Mouse (Mus musculus) MEL (cell line): ENCODE measurements around the gene Robo1. TPM values are rescaled to one million over a fixed set of nuclear protein-coding genes. Genes with fewer than 3 reads are reported as not detected.

Experiments
- DNase-seq: peaks from one replicate; pipeline ENCODE4 v3.0.0; 2011; ENCODE audit warnings: low read depth, low spot score
- H3K27ac ChIP-seq: 2 replicates; pipeline ENCODE4 v1.5.1; 2012; ENCODE audit warnings: low read depth, mild to moderate bottlenecking, control low read depth, low read length, moderate library complexity; ENCODE audit not compliant: control insufficient read depth
- H3K27me3 ChIP-seq, 2 experiments: fragments of 150-350 bp in 1 of 2; sonication (generic) in 1 of 2; 2 replicates each; pipeline ENCODE4 v1.6.1; 2012; ENCODE audit warnings: low read length in 2 of 2, mild to moderate bottlenecking in 2 of 2, improper control_type of control experiment in 1 of 2, moderate library complexity in 1 of 2; ENCODE audit not compliant: insufficient read depth in 2 of 2, control insufficient read depth in 1 of 2
- H3K36me3 ChIP-seq, 2 experiments: 2 replicates each; pipeline ENCODE4 v1.6.1; 2012 to 2014; ENCODE audit warnings: low read length in 2 of 2, improper control_type of control experiment in 1 of 2, inconsistent platforms in 1 of 2, mild to moderate bottlenecking in 1 of 2; ENCODE audit not compliant: insufficient read depth in 2 of 2, control insufficient read depth in 1 of 2
- H3K4me1 ChIP-seq, 2 experiments: fragments of 150-350 bp in 1 of 2; sonication (generic) in 1 of 2; 2 replicates each; pipeline ENCODE4 v1.6.1; 2012; ENCODE audit warnings: low read length in 2 of 2, improper control_type of control experiment in 1 of 2, mild to moderate bottlenecking in 1 of 2; ENCODE audit not compliant: insufficient read depth in 2 of 2, control insufficient read depth in 1 of 2
- H3K4me3 ChIP-seq, 2 experiments: fragments of 150-350 bp in 1 of 2; sonication (generic) in 1 of 2; 2 replicates each; pipeline ENCODE4 v1.5.1; 2012; ENCODE audit warnings: low read depth in 2 of 2, low read length in 2 of 2, mild to moderate bottlenecking in 2 of 2, moderate library complexity in 2 of 2, control low read depth in 1 of 2, improper control_type of control experiment in 1 of 2; ENCODE audit not compliant: control insufficient read depth in 1 of 2, insufficient read depth in 1 of 2
- H3K79me2 ChIP-seq: 2 replicates; pipeline ENCODE4 v1.6.1; 2012; ENCODE audit warnings: mild to moderate bottlenecking, low read length, moderate library complexity; ENCODE audit not compliant: control insufficient read depth, poor library complexity, insufficient read depth
- H3K9ac ChIP-seq: 2 replicates; pipeline ENCODE4 v1.6.1; 2012; ENCODE audit warnings: low read depth, mild to moderate bottlenecking, control low read depth, low read length, moderate library complexity; ENCODE audit not compliant: control insufficient read depth, poor library complexity, severe bottlenecking
- H3K9me3 ChIP-seq: fragments of 150-350 bp; sonication (generic); replicated peaks from 2 replicates; pipeline ENCODE4 v1.6.1; 2012; ENCODE audit warnings: mild to moderate bottlenecking, low read length, improper control_type of control experiment, moderate library complexity; ENCODE audit not compliant: insufficient read depth
- CHD2 ChIP-seq: IDR thresholded peaks from 2 replicates; pipeline ENCODE4 v1.6.1; 2011; ENCODE audit warnings: low read length, improper control_type of control experiment
- CTCF ChIP-seq, 3 experiments: IDR thresholded peaks in 2 of 3; conservative IDR thresholded peaks in 1 of 3; 2 replicates each; pipeline ENCODE4 v1.5.1; 2011 to 2012; ENCODE audit warnings: low read length in 3 of 3, low read depth in 2 of 3, mild to moderate bottlenecking in 2 of 3, improper control_type of control experiment in 1 of 3, inconsistent platforms in 1 of 3, mixed read lengths in 1 of 3, moderate library complexity in 1 of 3; ENCODE audit not compliant: control insufficient read depth in 1 of 3, insufficient read depth in 1 of 3, poor library complexity in 1 of 3, severe bottlenecking in 1 of 3
- E2F4 ChIP-seq: IDR thresholded peaks from 2 replicates; pipeline ENCODE4 v1.6.1; 2011; ENCODE audit warnings: low read depth, low read length, improper control_type of control experiment, borderline replicate concordance
- ELF1 ChIP-seq: IDR thresholded peaks from 2 replicates; pipeline ENCODE4 v1.6.1; 2014; ENCODE audit warnings: low read depth, mild to moderate bottlenecking, inconsistent platforms, low read length, improper control_type of control experiment, moderate library complexity
- KAT2A ChIP-seq: conservative IDR thresholded peaks from 2 replicates; pipeline ENCODE4 v1.6.1; 2012; ENCODE audit warnings: low read depth, low read length, improper control_type of control experiment, inconsistent platforms
- MAFK ChIP-seq: IDR thresholded peaks from 2 replicates; pipeline ENCODE4 v1.6.1; 2011; ENCODE audit warnings: low read depth, mild to moderate bottlenecking, low read length, improper control_type of control experiment, borderline replicate concordance
- MEF2A ChIP-seq: IDR thresholded peaks from 2 replicates; pipeline ENCODE4 v1.6.1; 2014; ENCODE audit warnings: low read depth, mild to moderate bottlenecking, inconsistent platforms, low read length, improper control_type of control experiment; ENCODE audit not compliant: poor library complexity, insufficient replicate concordance, severe bottlenecking; ENCODE audit errors: extremely low read depth
- MYB ChIP-seq: IDR thresholded peaks from 2 replicates; pipeline ENCODE4 v1.6.1; 2011; ENCODE audit warnings: mild to moderate bottlenecking, low read depth, low read length, improper control_type of control experiment
- MYC ChIP-seq: IDR thresholded peaks from 2 replicates; pipeline ENCODE4 v1.6.1; 2011; ENCODE audit warnings: low read depth, mild to moderate bottlenecking, low read length, improper control_type of control experiment, moderate library complexity
- NRF1 ChIP-seq: IDR thresholded peaks from 2 replicates; pipeline ENCODE4 v1.6.1; 2014; ENCODE audit warnings: low read depth, mild to moderate bottlenecking, inconsistent platforms, low read length, improper control_type of control experiment, moderate library complexity; ENCODE audit not compliant: poor library complexity, insufficient read depth, severe bottlenecking
- POLR2AphosphoS5 ChIP-seq: IDR thresholded peaks from 2 replicates; pipeline ENCODE4 v1.6.1; 2012; ENCODE audit warnings: low read depth, borderline replicate concordance, mild to moderate bottlenecking, inconsistent platforms, low read length, moderate library complexity, mixed read lengths
- RCOR1 ChIP-seq: IDR thresholded peaks from 2 replicates; pipeline ENCODE4 v1.6.1; 2012; ENCODE audit warnings: low read depth, mild to moderate bottlenecking, inconsistent platforms, low read length, improper control_type of control experiment
- SMC3 ChIP-seq: IDR thresholded peaks from 2 replicates; pipeline ENCODE4 v1.6.1; 2011; ENCODE audit warnings: low read depth, low read length, improper control_type of control experiment
- USF2 ChIP-seq, 2 experiments: IDR thresholded peaks; 2 replicates each; pipeline ENCODE4 v1.6.1; 2011 to 2012; ENCODE audit warnings: improper control_type of control experiment in 2 of 2, low read length in 2 of 2, borderline replicate concordance in 1 of 2, inconsistent platforms in 1 of 2, low read depth in 1 of 2, mild to moderate bottlenecking in 1 of 2; ENCODE audit not compliant: insufficient read depth in 1 of 2
- ZKSCAN1 ChIP-seq: IDR thresholded peaks from 2 replicates; pipeline ENCODE4 v1.6.1; 2012; ENCODE audit warnings: low read depth, mild to moderate bottlenecking, inconsistent platforms, low read length, improper control_type of control experiment, moderate library complexity
- polyA plus RNA-seq, 2 experiments: library from polyadenylated mRNA; stranded (reverse) in 1 of 2; unstranded in 1 of 2; fragments of >175 nt in 1 of 2; fragments of >200 nt in 1 of 2; gene quantifications; 2 replicates each; pipeline versions ENCODE4 v1.2.1 to v1.2.4; 2012; ENCODE audit warnings: low replicate concordance in 2 of 2, low read depth in 1 of 2; ENCODE audit not compliant: insufficient read length in 2 of 2, insufficient read depth in 1 of 2, missing spikeins in 1 of 2
- total RNA-seq: library from RNA; depleted of rRNA; stranded (reverse); fragments of 300-350 nt; gene quantifications from 2 replicates; pipeline ENCODE4 v1.2.3, GENCODE M21; 2012

Robo1 gene
- total and polyA plus RNA-seq, 3 experiments: not detected

GRCm38 (mm10) chr16:72800121-72800749, 492.1 kb downstream of the Robo1 start:
- no peak overlapping the region for H3K4me3 ChIP-seq
- no peak for TF ChIP-seq E2F4
- DNase-seq: no peak
- no peaks in the 10 kb centered on the region for H3K4me1 ChIP-seq
- no peak overlapping the region for H3K27ac ChIP-seq
- no peaks in the 10 kb centered on the region for H3K27me3 ChIP-seq
- no peaks in the 10 kb centered on the region for H3K9me3 ChIP-seq
- H3K79me2 ChIP-seq: no peaks in the 10 kb centered on the region
- H3K36me3 ChIP-seq: no peaks in the 10 kb centered on the region
- no peak overlapping the region for H3K9ac ChIP-seq

- Histone ChIP-seq H3K79me2 (no peaks in the 10 kb centered on the region), H3K9me3 (no peaks in the 10 kb centered on the region), H3K36me3 (no peaks in the 10 kb centered on the region), H3K4me3 (no peak overlapping the region), H3K9ac (no peak overlapping the region), H3K27ac (no peak overlapping the region), H3K4me1 (no peaks in the 10 kb centered on the region), H3K27me3 (no peaks in the 10 kb centered on the region)
- DNase-seq: no peak
- TF ChIP-seq MYC (no peak), NRF1 (no peak), CHD2 (no peak), ELF1 (no peak), KAT2A (no peak), MYB (no peak), MAFK (no peak), MEF2A (no peak), USF2 (IDR thresholded peaks at IDR 0.05; ENCODE audit: borderline replicate concordance in 1 of 2, insufficient read depth in 1 of 2, low read depth in 1 of 2, low read length in 2 of 2) (no peak), RCOR1 (no peak), CTCF (IDR thresholded peaks at IDR 0.05 in 2 of 3, conservative IDR thresholded peaks at IDR 0.05 in 1 of 3; ENCODE audit: control insufficient read depth in 1 of 3, insufficient read depth in 1 of 3, low read depth in 2 of 3, low read length in 3 of 3, poor library complexity in 1 of 3, severe bottlenecking in 1 of 3) (no peak), POLR2AphosphoS5 (no peak), ZKSCAN1 (no peak), SMC3 (no peak)
These were observed 492.7 kb downstream of the Robo1 start for GRCm38 (mm10) chr16:72800788-72801187.
